Mouse (Mus musculus) hindlimb bud, embryonic 11.5 days (tissue): ENCODE measurements around the gene Spred3.

Experiments used
- DNase-seq: peaks from one replicate; pipeline ENCODE4 v3.0.0-alpha.2; 2012; ENCODE audit warnings: low read depth, low spot score; ENCODE audit errors: extremely low spot score

The Spred3 gene

GRCm38 (mm10) chr7:29134230-29134629 lies 36.0 kb downstream of the Spred3 start:
- no peak for DNase-seq

DNA sequence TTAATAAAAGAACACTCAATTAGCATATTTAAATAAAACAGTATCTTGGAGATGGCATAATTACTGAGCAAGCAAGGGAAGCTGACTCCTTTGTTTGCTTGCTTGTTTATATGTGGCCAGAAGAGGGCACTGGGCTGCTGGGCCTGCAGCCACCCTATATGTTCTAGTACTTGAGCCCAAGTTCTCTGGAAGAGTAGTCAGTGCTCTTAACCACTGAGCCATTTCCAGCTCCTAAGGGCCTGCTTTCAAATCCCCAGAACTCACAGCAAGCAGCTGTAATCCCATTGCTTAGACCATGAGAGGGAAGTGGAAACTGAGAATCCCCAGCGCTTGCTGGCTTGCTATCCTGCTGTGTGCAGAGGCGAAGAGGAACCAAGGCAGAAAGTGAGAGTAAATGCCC lies 41.5 kb downstream of the Spred3 start:
- DNase-seq = no peak

DNA sequence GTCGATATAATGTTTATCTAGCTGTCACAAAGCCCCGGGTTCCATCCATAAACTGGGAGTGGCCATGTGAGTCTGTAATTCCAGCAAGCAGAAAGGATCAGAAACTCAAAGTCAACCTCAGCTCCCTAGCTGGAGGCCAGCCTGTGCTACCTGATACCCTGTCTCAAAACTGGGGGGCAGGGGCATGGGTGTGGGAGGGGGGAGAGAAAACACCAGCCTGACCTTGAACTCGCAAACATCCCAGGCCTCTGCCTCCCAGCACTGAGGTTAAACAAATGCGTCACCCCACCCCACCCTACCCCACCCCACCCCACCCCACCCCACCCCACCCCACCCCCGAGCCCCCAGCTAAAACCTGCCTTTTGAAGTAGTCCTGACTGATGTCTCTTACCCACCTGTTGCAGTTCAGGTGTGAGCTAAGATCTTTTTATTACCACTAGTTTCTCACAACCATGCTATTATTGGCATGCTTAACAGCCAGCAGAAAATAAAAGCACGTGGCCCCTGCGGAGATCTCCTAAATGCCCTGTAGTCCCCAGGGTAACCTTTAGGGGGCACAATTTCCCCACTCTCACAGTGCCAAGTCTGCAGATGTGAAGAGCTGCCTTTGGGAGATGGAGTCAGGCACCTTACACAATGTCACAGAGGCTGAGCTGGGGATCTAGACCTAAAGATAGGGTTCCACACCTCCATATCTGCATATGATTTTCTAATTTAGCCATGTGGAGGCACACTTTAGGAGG lies 43.9 kb downstream of the Spred3 start:
- peak; percentile 33 for DNase-seq

DNA sequence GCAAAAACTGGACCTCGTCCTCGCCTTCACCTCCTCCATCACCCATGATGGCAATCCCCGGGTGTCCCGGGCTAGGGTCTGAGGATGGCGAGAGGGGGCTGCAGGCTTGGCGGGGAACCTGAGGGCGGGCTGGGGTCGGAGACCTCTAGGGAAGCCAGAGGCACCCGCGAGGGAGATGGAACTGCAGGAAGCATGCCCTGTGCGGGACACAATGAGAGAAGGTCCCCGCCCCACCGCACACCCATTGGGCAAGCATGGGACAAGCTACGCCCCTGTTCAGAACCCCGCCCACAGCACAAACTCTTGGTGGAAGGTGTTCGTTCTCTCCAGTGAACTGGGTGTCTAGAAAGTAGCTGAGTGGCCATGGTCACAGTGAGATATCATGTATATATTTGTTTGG lies 45.2 kb downstream of the Spred3 start, which contains the start of gene Ryr1:
Gene Ryr1, minus strand, starts transcription at position 210 of the 400 bp plus-strand sequence.
- no peak for DNase-seq

DNA sequence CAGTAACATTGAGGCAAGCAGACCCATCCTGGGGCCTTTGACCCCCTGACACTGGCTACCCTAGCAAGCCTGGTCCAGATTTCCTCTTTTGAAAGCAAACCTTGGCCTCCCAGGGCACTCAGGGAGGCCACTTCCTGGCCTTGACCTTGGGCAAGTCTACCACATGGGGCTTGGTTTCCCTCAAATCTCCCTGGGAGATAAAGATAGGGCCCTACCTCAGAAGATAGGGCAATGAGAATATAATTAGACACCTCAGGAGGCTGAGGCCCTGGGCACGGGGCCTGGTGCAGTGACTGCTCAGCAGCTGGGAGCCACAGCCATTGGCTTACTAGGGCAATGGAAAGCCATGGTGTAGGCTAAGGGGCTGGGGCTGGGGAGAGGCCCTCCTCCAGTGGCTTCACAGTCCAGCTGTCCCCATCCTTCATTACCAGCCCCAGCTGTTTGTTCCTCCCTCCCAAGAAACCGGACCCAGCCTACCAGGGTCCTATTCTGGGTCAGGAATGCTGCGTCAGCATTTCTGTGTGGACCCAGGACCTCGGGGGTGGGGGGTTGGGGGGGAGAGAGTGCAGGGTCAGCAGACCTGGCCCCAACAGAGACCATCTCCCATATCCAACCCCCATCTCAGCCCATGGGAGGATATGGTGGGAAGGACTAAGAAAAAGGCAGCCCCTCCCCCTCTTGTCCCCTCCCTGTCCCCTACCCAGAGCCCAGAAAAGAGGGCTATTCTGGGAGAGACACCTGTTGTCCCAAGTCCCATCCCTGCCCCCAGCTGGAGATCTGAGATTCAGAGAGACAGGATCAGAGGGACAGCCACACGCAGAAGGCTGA lies 46.5 kb downstream of the Spred3 start:
- DNase-seq = no peak

- DNase-seq = no peak
Observed at GRCm38 (mm10) chr7:29122821-29123220, 47.4 kb downstream of the Spred3 start.

GRCm38 (mm10) chr7:29119526-29119925 lies 50.7 kb downstream of the Spred3 start:
- no peak for DNase-seq

- no peak for DNase-seq
Observed at GRCm38 (mm10) chr7:29118142-29118851, 51.9 kb downstream of the Spred3 start.

DNA sequence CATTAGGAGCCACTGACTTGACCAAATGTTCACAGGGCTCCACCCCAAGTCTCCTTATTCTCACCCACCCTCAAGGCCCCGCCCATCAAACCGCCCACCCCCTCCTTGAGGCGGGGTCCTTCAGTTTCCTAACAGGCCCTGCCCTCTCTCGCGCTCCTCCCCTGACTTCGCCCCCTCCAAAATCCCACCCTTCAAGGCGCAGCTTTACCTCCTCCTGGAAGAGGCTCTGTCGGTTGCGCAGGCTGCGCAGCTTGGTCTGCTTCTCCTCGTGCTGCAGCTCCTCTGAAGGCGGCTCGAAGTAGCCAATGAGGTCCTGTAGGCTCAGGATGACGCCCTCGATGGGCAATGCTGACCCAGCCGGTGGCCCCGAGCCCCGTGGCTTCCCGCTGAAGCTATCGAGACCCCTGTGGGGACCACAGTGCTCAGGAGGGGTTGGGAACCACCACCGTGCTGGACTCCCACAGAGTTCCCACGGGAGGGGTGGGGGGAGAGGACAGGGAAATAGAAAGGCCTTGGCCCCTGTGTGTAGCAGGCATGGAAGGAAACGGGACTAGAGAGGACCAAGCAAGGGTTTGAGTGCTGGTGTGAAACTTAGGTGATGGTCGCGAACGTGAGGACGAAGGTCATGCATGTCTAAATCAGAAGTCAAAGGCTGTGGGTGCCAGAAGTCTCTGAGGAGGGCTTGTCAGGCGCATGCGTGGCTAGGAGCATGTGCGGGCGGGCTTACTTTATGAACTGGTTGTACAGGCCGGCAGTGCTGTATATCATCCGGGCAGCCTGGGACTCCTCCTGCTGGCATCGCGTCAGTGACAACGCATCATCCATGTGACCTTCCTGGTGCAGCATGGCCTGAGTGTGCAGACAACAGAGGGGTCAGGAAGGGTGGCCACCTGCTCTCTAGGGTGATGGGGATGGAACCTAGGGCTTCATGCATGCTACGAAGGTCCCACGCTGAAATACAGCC lies 60.9 kb downstream of the Spred3 start:
- DNase-seq = no peak
